Mouse (Mus musculus): ENCODE measurements around the gene Thada.

- TF ChIP-seq GATA1 (IDR thresholded peaks at IDR 0.05; ENCODE audit: borderline replicate concordance, low read length) (no peak), FLI1 (IDR thresholded peaks at IDR 0.05; ENCODE audit: low read length) (no peak)
Measured at GRCm38 (mm10) chr17:84330506-84330905, 135.5 kb downstream of the Thada start.
